Mouse (Mus musculus) hematopoietic stem cell, adult 5-6 weeks (primary cell): ENCODE data around the gene Lyve1. TPM values are rescaled to one million over a fixed set of nuclear protein-coding genes. Genes with fewer than 3 reads are reported as not detected.

ENCODE experiments used
- total RNA-seq: library from RNA; stranded (forward); fragments of 172-1452, 232-1000 nt; gene quantifications from 2 replicates; pipeline ENCODE4 v1.2.3, GENCODE M21; 2017

The Lyve1 gene
- total RNA-seq, 1 experiment from 2014 or later = not detected

Other genes with a start within 250 kb of the Lyve1 start
- gene Sbf2, start 248.3 kb downstream of the Lyve1 start, total RNA-seq = 2.4 and 5.0 TPM in 2 replicates
- 0.44 TPM in 1 of 2 replicates, not detected in the other for gene Adm, start 235.6 kb downstream of the Lyve1 start, total RNA-seq
- 4.4 and 9.3 TPM in 2 replicates for gene Ampd3, start 95.0 kb downstream of the Lyve1 start, total RNA-seq
- 66.5 and 76.7 TPM in 2 replicates for gene Rnf141, start 18.8 kb downstream of the Lyve1 start, total RNA-seq
- gene Mrvi1, start 119.2 kb upstream of the Lyve1 start, total RNA-seq = 1.5 and 2.3 TPM in 2 replicates
- gene Ctr9, start 165.7 kb upstream of the Lyve1 start, total RNA-seq = 84.5 and 90.3 TPM in 2 replicates
- gene Eif4g2, start 219.8 kb upstream of the Lyve1 start, total RNA-seq = 972 and 1,008 TPM in 2 replicates